Mouse (Mus musculus): ENCODE measurements at regions not wholly inside any gene's neighbourhood (a gene's known extent, or its start where the extent isn't known, plus 50 kb on each side); places are given as distances from the start of the nearest gene placed in this dataset.

GRCm38 (mm10) chr10:111558675-111559340, 52.7 kb downstream of the Phlda1 start:
- 75% methylated on average over 10 of the region's 10 CpGs for WGBS
- H3K9me3 ChIP-seq (replicated peaks) = no peaks in the 10 kb centered on the region
- H3K27ac ChIP-seq = no peak overlapping the region
- no peaks in the 10 kb centered on the region for H3K27me3 ChIP-seq (ENCODE audit: low read depth, poor library complexity, severe bottlenecking)
- H3K4me1 ChIP-seq = peaks cover 32% of the 10 kb centered on the region
- no peak overlapping the region for H3K4me3 ChIP-seq
- DNase-seq (ENCODE audit: low spot score) = no peak
- H3K36me3 ChIP-seq = no peaks in the 10 kb centered on the region

DNA sequence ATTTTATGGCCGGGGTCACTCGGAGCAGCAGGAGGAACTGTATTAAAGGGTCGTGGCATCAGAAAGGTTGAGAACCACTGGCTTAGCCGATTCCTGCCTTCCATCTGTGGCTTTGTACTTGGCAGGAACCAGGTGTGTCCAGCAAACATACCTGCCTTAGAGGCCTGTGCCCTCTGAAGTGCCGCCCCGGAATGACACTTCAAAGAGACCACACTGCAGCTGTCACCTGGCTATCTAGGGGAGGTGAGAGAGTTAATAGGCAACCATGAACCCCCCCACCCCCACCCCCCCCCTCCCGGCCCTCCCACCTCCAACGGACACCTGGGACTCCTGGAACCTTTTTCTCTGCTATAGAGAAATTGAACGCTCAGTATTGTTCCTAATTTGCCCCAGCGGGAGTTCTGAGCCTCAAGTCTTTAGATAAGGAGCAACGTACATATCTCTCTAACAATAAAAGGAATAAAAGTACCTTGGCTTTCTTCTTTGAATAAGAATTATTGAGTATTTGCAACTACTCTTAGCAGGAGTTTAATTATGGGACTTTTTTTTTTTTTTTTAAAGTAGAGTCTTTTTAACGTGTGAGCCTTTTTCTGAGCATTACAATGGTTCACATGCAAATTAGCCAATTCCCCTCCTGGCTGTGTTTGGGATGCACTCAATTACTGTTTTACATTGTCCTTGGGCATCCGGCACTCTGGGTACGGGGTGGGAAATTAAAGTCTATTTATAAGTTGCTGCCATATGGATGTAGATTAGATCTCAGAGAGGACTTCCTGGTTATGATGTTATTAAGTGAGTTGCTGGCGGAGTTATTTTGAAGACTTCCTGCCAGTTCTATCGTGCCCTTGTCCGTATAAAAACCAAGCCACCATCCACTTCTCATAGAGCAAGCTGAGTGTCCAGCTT, 53.5 kb downstream of the Phlda1 start:
- WGBS = 62% methylated on average over 17 of the region's 17 CpGs
- H3K4me3 ChIP-seq = no peak overlapping the region
- no peak overlapping the region for H3K27ac ChIP-seq
- no peak for DNase-seq (ENCODE audit: low spot score)
- H3K36me3 ChIP-seq = no peaks in the 10 kb centered on the region
- H3K9me3 ChIP-seq (replicated peaks) = no peaks in the 10 kb centered on the region
- peaks cover 29% of the 10 kb centered on the region for H3K4me1 ChIP-seq
- no peaks in the 10 kb centered on the region for H3K27me3 ChIP-seq (ENCODE audit: low read depth, poor library complexity, severe bottlenecking)

- no peak for DNase-seq (ENCODE audit: low spot score)
- Histone ChIP-seq H3K4me3 (no peak overlapping the region), H3K4me1 (peaks cover 31% of the 10 kb centered on the region), H3K27me3 (ENCODE audit: low read depth, poor library complexity, severe bottlenecking) (no peaks in the 10 kb centered on the region), H3K9me3 (replicated peaks) (no peaks in the 10 kb centered on the region), H3K36me3 (no peaks in the 10 kb centered on the region), H3K27ac (no peak overlapping the region)
- WGBS = 76% methylated on average over 8 of the region's 8 CpGs
Measured at GRCm38 (mm10) chr10:111562628-111563027, 56.5 kb downstream of the Phlda1 start.

GRCm38 (mm10) chr10:111566873-111567381, 60.8 kb downstream of the Phlda1 start:
- no peak overlapping the region; the same call in 1 of the 2 replicates for H3K27ac ChIP-seq
- WGBS = 86% methylated on average over 12 of the region's 12 CpGs

DNA sequence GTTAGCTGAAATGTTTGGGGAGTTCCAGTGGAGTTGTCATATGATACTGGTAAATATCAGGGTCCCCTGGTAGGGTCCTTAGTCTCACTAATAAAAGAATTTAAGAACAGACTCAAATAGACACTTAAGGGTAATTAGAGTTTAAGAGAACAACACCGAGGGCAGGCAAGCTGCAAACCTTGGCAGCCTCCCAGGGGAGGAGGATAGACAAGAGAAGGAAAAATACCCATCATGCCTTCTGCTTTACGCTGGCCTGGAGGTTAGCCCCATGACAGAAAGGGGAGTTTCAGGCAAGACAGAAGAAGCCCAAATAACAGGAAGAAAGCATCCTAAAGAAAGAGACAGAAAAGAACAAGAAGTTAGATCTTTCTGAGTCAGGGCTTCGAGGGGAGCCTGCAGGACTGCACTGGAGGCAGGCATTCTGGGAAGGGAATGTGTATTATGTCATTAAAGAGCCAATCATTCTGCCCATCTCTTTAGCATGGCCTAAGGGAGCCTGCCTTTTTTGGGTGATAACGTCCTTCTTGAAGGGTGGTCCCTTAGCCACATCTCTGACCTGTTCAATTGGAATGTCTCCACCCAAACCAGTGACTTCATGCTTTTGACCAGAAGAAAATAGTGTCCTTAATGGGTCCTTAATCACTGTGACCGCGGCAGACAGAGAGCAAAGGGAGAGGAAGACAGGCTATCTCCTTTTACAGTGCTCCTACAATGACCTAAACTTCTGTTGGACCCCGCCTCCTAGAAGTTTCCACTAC, 64.6 kb downstream of the Phlda1 start:
- Histone ChIP-seq H3K9me3 (replicated peaks) (no peaks in the 10 kb centered on the region), H3K4me1 (peaks cover 11% of the 10 kb centered on the region; the same call in 1 of the 2 replicates), H3K27me3 (ENCODE audit: low read depth, poor library complexity, severe bottlenecking) (no peaks in the 10 kb centered on the region), H3K27ac (no peak overlapping the region), H3K36me3 (no peaks in the 10 kb centered on the region), H3K4me3 (no peak overlapping the region)
- no peak for DNase-seq (ENCODE audit: low spot score)
- WGBS = 60% methylated on average over 7 of the region's 7 CpGs

More at GRCm38 (mm10) chr10:111566873-111567381, 60.8 kb downstream of the Phlda1 start:
- Histone ChIP-seq H3K27me3 (ENCODE audit: low read depth, poor library complexity, severe bottlenecking) (no peaks in the 10 kb centered on the region), H3K9me3 (replicated peaks) (no peaks in the 10 kb centered on the region), H3K4me3 (no peak overlapping the region), H3K36me3 (no peaks in the 10 kb centered on the region), H3K4me1 (peaks cover 7% of the 10 kb centered on the region)
- DNase-seq (ENCODE audit: low spot score) = no peak

DNA sequence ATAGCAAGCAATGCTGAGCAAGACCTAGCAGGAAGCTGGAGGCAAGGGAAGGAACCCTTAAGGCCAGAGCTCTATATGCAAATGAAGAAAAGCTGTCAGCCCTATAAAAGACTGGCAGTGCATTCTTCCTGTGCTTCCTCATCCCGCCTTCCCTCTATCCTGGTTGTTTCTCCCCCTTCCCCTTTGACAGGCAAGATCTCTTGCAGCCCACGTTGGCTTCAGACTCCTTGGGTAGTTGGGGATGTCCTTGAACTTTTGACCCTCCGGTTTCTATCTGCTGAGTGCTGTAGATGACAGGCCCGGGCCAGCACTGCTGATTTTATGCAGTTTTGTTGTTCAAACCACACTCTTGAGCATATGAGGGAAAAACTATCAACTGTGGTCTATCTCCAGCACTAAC, 68.1 kb downstream of the Phlda1 start:
- H3K4me1 ChIP-seq = peaks cover 16% of the 10 kb centered on the region; the same call in 1 of the 2 replicates
- no peaks in the 10 kb centered on the region for H3K27me3 ChIP-seq (ENCODE audit: low read depth, poor library complexity, severe bottlenecking)
- H3K9me3 ChIP-seq (replicated peaks) = no peaks in the 10 kb centered on the region
- DNase-seq (ENCODE audit: low spot score) = no peak
- 69% methylated on average over 4 of the region's 4 CpGs for WGBS
- no peak overlapping the region for H3K4me3 ChIP-seq
- no peaks in the 10 kb centered on the region for H3K36me3 ChIP-seq
- no peak overlapping the region for H3K27ac ChIP-seq

DNA sequence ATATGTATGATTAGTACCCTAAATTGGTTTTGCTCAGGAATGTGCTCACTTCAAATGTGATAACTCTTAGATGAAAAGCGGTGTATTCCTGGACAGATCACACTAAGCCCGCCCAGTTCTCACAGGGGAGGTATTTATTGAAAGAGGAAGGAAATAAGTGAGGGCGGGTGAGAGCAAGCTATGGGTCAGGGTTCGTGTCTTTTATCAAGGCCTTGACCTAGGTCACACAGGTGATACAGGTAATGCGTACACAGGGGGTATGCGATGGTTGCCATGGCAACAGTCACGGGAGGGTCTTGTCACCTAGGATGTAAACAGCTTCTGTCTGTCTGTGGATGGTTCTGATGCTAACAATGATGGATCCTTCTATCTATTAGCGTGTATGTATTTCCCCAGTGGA, 68.7 kb downstream of the Phlda1 start:
- no peaks in the 10 kb centered on the region for H3K27me3 ChIP-seq (ENCODE audit: low read depth, poor library complexity, severe bottlenecking)
- H3K27ac ChIP-seq = no peak overlapping the region
- no peak overlapping the region for H3K4me3 ChIP-seq
- WGBS = 88% methylated on average over 8 of the region's 8 CpGs
- peaks cover 20% of the 10 kb centered on the region; the same call in 1 of the 2 replicates for H3K4me1 ChIP-seq
- no peak for DNase-seq (ENCODE audit: low spot score)
- H3K9me3 ChIP-seq (replicated peaks) = no peaks in the 10 kb centered on the region
- no peaks in the 10 kb centered on the region for H3K36me3 ChIP-seq

- no peak overlapping the region for H3K27ac ChIP-seq
- DNase-seq (ENCODE audit: low spot score) = no peak
- no peaks in the 10 kb centered on the region for H3K36me3 ChIP-seq
- no peaks in the 10 kb centered on the region for H3K9me3 ChIP-seq (replicated peaks)
- H3K4me3 ChIP-seq = no peak overlapping the region
- H3K27me3 ChIP-seq (ENCODE audit: low read depth, poor library complexity, severe bottlenecking) = no peaks in the 10 kb centered on the region
- peaks cover 21% of the 10 kb centered on the region; the same call in 1 of the 2 replicates for H3K4me1 ChIP-seq
- WGBS = 81% methylated on average over 5 of the region's 5 CpGs
Measured at GRCm38 (mm10) chr10:111575256-111575655, 69.2 kb downstream of the Phlda1 start.

GRCm38 (mm10) chr10:111575926-111576325, 69.8 kb downstream of the Phlda1 start:
- no peak for DNase-seq (ENCODE audit: low spot score)
- WGBS = 61% methylated on average over 5 of the region's 5 CpGs
- Histone ChIP-seq H3K9me3 (replicated peaks) (no peaks in the 10 kb centered on the region), H3K36me3 (no peaks in the 10 kb centered on the region), H3K27ac (no peak overlapping the region), H3K4me1 (peaks cover 24% of the 10 kb centered on the region; the same call in 1 of the 2 replicates), H3K27me3 (ENCODE audit: low read depth, poor library complexity, severe bottlenecking) (0 out of 2 replicates have a peak, but pooled peaks cover under 1% of the 10 kb centered on the region), H3K4me3 (no peak overlapping the region)

GRCm38 (mm10) chr10:111576395-111577069, 70.4 kb downstream of the Phlda1 start:
- Histone ChIP-seq H3K27ac (no peak overlapping the region), H3K36me3 (no peaks in the 10 kb centered on the region), H3K4me1 (peaks cover 24% of the 10 kb centered on the region; the same call in 1 of the 2 replicates), H3K9me3 (replicated peaks) (no peaks in the 10 kb centered on the region), H3K27me3 (ENCODE audit: low read depth, poor library complexity, severe bottlenecking) (0 out of 2 replicates have a peak, but pooled peaks cover 3% of the 10 kb centered on the region), H3K4me3 (no peak overlapping the region)
- 80% methylated on average over 10 of the region's 10 CpGs for WGBS
- no peak for DNase-seq (ENCODE audit: low spot score)

DNA sequence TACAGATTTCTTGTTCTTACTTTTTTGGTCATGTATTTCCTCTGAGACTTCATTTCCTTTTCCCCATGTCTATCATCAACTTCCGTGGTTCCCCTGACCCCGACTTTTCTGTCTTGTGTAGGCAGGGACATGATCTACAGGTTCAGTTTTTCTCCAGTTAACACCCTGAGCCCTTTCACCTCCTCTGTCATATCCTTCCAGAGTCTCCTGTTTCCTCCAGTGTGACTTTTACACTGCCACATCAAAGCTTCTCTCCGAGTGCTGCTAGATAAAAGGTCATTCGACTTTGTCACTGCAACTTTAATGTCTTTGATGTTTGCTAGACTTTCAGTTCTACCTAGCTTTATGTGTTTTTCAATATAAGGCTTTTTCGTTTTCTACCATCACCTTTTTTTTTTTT, 72.5 kb downstream of the Phlda1 start:
- DNase-seq (ENCODE audit: low spot score) = no peak
- Histone ChIP-seq H3K36me3 (no peaks in the 10 kb centered on the region), H3K9me3 (replicated peaks) (no peaks in the 10 kb centered on the region), H3K4me1 (peaks cover 30% of the 10 kb centered on the region; the same call in 1 of the 2 replicates), H3K27me3 (ENCODE audit: low read depth, poor library complexity, severe bottlenecking) (0 out of 2 replicates have a peak, but pooled peaks cover 3% of the 10 kb centered on the region), H3K4me3 (no peak overlapping the region), H3K27ac (no peak overlapping the region)
- WGBS = 16% methylated on average over 5 of the region's 5 CpGs

- Histone ChIP-seq H3K36me3 (no peaks in the 10 kb centered on the region), H3K4me1 (peaks cover 24% of the 10 kb centered on the region; the same call in 1 of the 2 replicates), H3K4me3 (no peak overlapping the region), H3K9me3 (replicated peaks) (no peaks in the 10 kb centered on the region), H3K27me3 (ENCODE audit: low read depth, poor library complexity, severe bottlenecking) (0 out of 2 replicates have a peak, but pooled peaks cover 3% of the 10 kb centered on the region), H3K27ac (no peak overlapping the region)
- DNase-seq (ENCODE audit: low spot score) = no peak
- 37% methylated on average over 2 of the region's 2 CpGs for WGBS
Measured at GRCm38 (mm10) chr10:111579481-111579880, 73.4 kb downstream of the Phlda1 start.

Data from limb, embryonic 10.5 days (tissue).